Mouse (Mus musculus) layer of hippocampus, adult 6 months (tissue): ENCODE results near the gene Glt28d2. TPM values are rescaled to one million over a fixed set of nuclear protein-coding genes. Genes with fewer than 3 reads are reported as not detected.

ENCODE experiments used
- long read RNA-seq, 2 experiments: library from polyadenylated mRNA; unstranded; transcript quantifications; one replicate each; pipeline ENCODE4 v2.0.0; 2019 to 2020
- polyA plus RNA-seq: library from polyadenylated mRNA; unstranded; fragments of <200 nt; fragmentation: Nextera tagmentation; gene quantifications from 2 replicates; pipeline ENCODE4 v1.2.3, GENCODE M21; 2021

Glt28d2 gene
- polyA plus RNA-seq, result 0.43 and 0.49 TPM in 2 replicates
- long read RNA-seq, experiment 1, result 0 reads
- long read RNA-seq, experiment 2, result 0 reads

DNA sequence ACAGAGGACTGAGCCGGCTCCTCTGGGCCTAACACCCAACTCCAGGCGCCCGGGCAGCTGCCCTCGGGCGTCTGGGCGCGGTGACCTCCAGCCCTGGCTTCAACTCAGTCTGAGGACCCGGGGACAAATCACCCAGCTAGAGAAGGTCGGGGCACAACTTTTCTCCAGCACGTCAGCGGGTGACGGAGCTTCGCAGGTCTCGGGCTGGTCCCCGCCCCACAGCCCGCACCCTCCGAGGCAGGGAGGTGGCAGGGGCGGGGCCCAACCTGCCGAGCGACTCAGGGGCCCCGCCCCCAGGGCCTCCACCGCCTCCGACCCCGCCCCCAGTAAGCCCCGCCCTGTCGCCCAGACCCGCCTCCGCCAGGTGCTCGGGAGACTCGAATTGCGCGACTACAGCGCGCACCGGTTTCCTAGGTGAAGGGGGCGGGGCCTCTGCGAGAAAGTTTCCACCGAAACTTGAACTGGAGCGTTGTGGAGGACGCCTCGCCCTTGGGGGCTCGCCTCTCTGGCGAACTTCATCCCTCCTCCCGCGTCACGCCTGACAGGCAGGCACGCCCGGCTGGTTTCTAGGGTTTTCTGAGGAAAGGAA lies at the start of gene Glt28d2, which contains the start of gene Gm37240:
Gene Glt28d2 (minus strand): TSS at position 278 of the 589 bp plus-strand sequence.
Gene Gm37240 (minus strand): TSS at position 280 of the 589 bp plus-strand sequence.

Other genes with a start within 250 kb of the Glt28d2 start
- 1.4 and 1.5 TPM in 2 replicates for gene Fam160a1, start 70.2 kb downstream of the Glt28d2 start, polyA plus RNA-seq
- 0.64 and 1.4 TPM in 2 replicates for gene Gm37240, start within 50 bp of the Glt28d2 start, polyA plus RNA-seq
- gene Sh3d19, start 83.6 kb upstream of the Glt28d2 start, polyA plus RNA-seq, result 3.3 and 3.4 TPM in 2 replicates
- not detected in 2 replicates for gene Prss48, start 115.0 kb upstream of the Glt28d2 start, polyA plus RNA-seq